Mouse (Mus musculus) heart, embryonic 14.5 days (tissue): ENCODE measurements around the gene Zcchc24. TPM values are rescaled to one million over a fixed set of nuclear protein-coding genes. Genes with fewer than 3 reads are reported as not detected.

Experiments
- ATAC-seq: fragments of 200-750 bp; cut with Nextera tagmentation; 2 replicates; pipeline ENCODE4 v1.8.0; 2017; ENCODE audit warnings: low read depth, moderate TSS enrichment; ENCODE audit not compliant: insufficient number of reproducible peaks, insufficient read depth, low FRiP score
- H3K27ac ChIP-seq, 2 experiments: fragments of 200-500 bp in 1 of 2; fragments of 300-500 bp in 1 of 2; sonication (generic) in 1 of 2; replicated peaks in 1 of 2; 2 replicates each; pipeline ENCODE4 v1.5.1; 2012 to 2014; ENCODE audit warnings: low read depth in 2 of 2, low read length in 2 of 2, control low read depth in 1 of 2, mild to moderate bottlenecking in 1 of 2, mixed read lengths in 1 of 2; ENCODE audit not compliant: control insufficient read depth in 1 of 2, insufficient read depth in 1 of 2
- H3K27me3 ChIP-seq: fragments of 300-500 bp; sonication (generic); 2 replicates; pipeline ENCODE4 v1.6.1; 2014; ENCODE audit warnings: mild to moderate bottlenecking, low read length, control low read depth; ENCODE audit not compliant: control insufficient read depth, insufficient read depth
- H3K36me3 ChIP-seq: fragments of 300-500 bp; sonication (generic); 2 replicates; pipeline ENCODE4 v1.6.1; 2014; ENCODE audit warnings: mild to moderate bottlenecking, control low read depth, low read length, mixed read lengths; ENCODE audit not compliant: control insufficient read depth, insufficient read depth
- H3K4me1 ChIP-seq, 2 experiments: fragments of 200-500 bp in 1 of 2; fragments of 300-500 bp in 1 of 2; sonication (generic) in 1 of 2; 2 replicates each; pipeline ENCODE4 v1.6.1; 2012 to 2014; ENCODE audit warnings: low read length in 2 of 2, control low read depth in 1 of 2, mixed read lengths in 1 of 2; ENCODE audit not compliant: control insufficient read depth in 2 of 2, insufficient read depth in 2 of 2
- H3K4me2 ChIP-seq: fragments of 300-500 bp; sonication (generic); 2 replicates; pipeline ENCODE4 v1.6.1; 2014; ENCODE audit warnings: mild to moderate bottlenecking, low read length
- H3K4me3 ChIP-seq, 2 experiments: fragments of 200-500 bp in 1 of 2; fragments of 300-500 bp in 1 of 2; sonication (generic) in 1 of 2; 2 replicates each; pipeline ENCODE4 v1.5.1; 2012 to 2014; ENCODE audit warnings: low read length in 2 of 2, mild to moderate bottlenecking in 2 of 2, control low read depth in 1 of 2, low read depth in 1 of 2, moderate library complexity in 1 of 2; ENCODE audit not compliant: control insufficient read depth in 1 of 2, insufficient read depth in 1 of 2
- H3K9ac ChIP-seq: fragments of 300-500 bp; sonication (generic); 2 replicates; pipeline ENCODE4 v1.6.1; 2014; ENCODE audit warnings: mild to moderate bottlenecking, low read length
- H3K9me3 ChIP-seq: fragments of 300-500 bp; sonication (generic); 2 replicates; pipeline ENCODE4 v1.6.1; 2016; ENCODE audit warnings: low read length, control low read depth; ENCODE audit not compliant: control insufficient read depth
- WGBS: fragments of 180-500 bp; shearing (Covaris S2); extraction: QIAGEN DNeasy Blood & Tissue Kit; methylation state at CpG from one replicate; pipeline ENCODE4 v1.1.7; 2014; 5-methylcytosine and 5-hydroxymethylcytosine counted together
- polyA plus RNA-seq: library from polyadenylated mRNA; unstranded; fragments of >200 nt; fragmentation: Nextera tagmentation; extraction: Ambion mirVana; gene quantifications from 2 replicates; pipeline ENCODE4 v1.2.1, GENCODE M21; 2014

Zcchc24 gene
- polyA plus RNA-seq, 1 experiment from 2014 or later, result 33.0 TPM

- Histone ChIP-seq H3K9me3 (no peaks in the 10 kb centered on the region), H3K9ac (no peak overlapping the region), H3K4me2 (no peak overlapping the region), H3K4me1 (peaks cover 0 to 7% of the 10 kb centered on the region in 2 experiments; a peak in 1 of 4 replicates), H3K4me3 (no peak overlapping the region), H3K27ac (no peak overlapping the region), H3K27me3 (0 out of 2 replicates have a peak, but pooled peaks cover 4% of the 10 kb centered on the region), H3K36me3 (no peaks in the 10 kb centered on the region)
- ATAC-seq, result no peak
Measured at GRCm38 (mm10) chr14:25802511-25802910, 33.7 kb upstream of the Zcchc24 start.

DNA sequence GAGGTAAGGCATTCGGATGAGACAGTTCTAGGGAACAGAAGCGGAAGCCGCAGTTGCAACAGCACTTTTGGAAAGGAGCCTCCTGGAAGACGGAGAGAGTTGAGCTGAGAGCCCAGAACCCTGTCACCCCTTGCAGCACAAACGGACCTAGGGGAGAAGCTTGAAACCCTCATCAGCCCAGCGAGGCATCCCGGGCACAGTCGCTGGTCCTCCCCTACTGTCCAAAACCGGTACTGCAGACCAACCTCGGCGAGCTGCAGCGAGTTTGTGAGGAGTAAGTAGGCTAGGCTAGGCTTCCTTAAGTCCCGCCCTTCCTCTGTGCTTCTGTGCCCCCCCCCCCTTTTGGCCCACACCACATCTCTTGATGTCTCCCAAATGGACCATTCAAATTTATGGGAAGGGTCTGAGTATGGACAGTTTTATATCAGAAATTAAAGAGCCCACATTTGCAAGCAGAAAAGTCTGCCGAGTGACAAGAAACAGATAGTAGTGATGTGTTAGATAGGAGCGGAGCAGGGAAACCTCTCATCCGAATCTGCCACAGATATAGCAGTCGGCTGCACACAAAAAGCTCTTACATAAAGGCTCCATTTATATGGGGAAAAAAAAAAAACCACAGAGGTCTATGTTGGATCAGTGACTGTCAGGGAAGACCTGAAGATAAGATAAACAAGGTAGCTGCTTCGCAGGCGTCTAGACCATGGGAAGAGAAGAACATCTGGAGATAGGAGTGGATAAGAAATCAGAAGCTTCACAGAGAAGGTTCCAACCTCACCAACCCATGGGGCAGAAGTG, 31.5 kb upstream of the Zcchc24 start:
- WGBS, result 11% methylated on average over 19 of the region's 19 CpGs
- H3K4me2 ChIP-seq, result peak overlapping the region; percentile 22; the same call in 1 of the 2 replicates
- peak; percentile 52; the same call in 1 of the 2 replicates for ATAC-seq
- 0 out of 2 replicates have a peak, but pooled peaks cover 4% of the 10 kb centered on the region for H3K27me3 ChIP-seq
- peaks cover 6 to 14% of the 10 kb centered on the region in 2 experiments for H3K4me1 ChIP-seq
- H3K36me3 ChIP-seq, result no peaks in the 10 kb centered on the region
- no peak overlapping the region for H3K9ac ChIP-seq
- no peak overlapping the region for H3K4me3 ChIP-seq
- no peak overlapping the region for H3K27ac ChIP-seq
- no peaks in the 10 kb centered on the region for H3K9me3 ChIP-seq

DNA sequence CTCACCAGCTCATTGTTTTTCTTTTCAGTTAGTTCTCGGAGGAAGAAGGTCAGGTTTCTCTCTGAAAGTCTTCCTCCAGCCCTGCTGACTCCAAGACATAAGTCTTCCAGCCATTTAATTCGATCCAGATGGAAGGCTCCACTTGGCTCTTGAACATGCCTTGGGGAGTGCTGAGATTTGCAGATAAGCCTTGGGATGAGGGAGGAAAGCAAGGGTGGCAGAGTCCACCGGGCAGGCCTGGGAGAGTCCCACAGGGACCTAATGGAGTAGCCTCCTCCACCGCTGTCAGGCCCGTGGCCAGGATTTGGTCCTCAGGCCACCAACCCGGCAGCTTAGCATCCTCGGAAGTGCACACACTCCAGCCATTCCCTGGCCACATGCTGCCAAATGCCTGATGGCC, 27.8 kb upstream of the Zcchc24 start:
- ATAC-seq, result no peak
- H3K4me2 ChIP-seq, result no peak overlapping the region
- peaks cover 8 to 9% of the 10 kb centered on the region in 2 experiments for H3K4me1 ChIP-seq
- no peaks in the 10 kb centered on the region for H3K36me3 ChIP-seq
- H3K9me3 ChIP-seq, result no peaks in the 10 kb centered on the region
- no peak overlapping the region for H3K4me3 ChIP-seq
- H3K9ac ChIP-seq, result no peak overlapping the region
- H3K27me3 ChIP-seq, result 0 out of 2 replicates have a peak, but pooled peaks cover 4% of the 10 kb centered on the region
- 71% methylated on average over 7 of the region's 7 CpGs for WGBS
- no peak overlapping the region for H3K27ac ChIP-seq

GRCm38 (mm10) chr14:25795561-25796174, 26.8 kb upstream of the Zcchc24 start:
- H3K4me3 ChIP-seq, result 0 out of 4 replicates have a peak overlapping the region, but pooled peaks of 1 of the 2 experiments have one; percentile 14
- WGBS, result 34% methylated on average over 10 of the region's 10 CpGs
- no peak for ATAC-seq
- 0 out of 2 replicates have a peak, but pooled peaks cover 4% of the 10 kb centered on the region for H3K27me3 ChIP-seq
- 0 out of 4 replicates have a peak overlapping the region, but pooled peaks of 1 of the 2 experiments have one; percentile 37 for H3K27ac ChIP-seq
- peaks cover 8 to 9% of the 10 kb centered on the region in 2 experiments for H3K4me1 ChIP-seq
- H3K36me3 ChIP-seq, result no peaks in the 10 kb centered on the region
- peak overlapping the region; percentile 45 for H3K4me2 ChIP-seq
- H3K9ac ChIP-seq, result peak overlapping the region; percentile 27; the same call in 1 of the 2 replicates
- no peaks in the 10 kb centered on the region for H3K9me3 ChIP-seq

GRCm38 (mm10) chr14:25795067-25795466, 26.2 kb upstream of the Zcchc24 start:
- H3K27ac ChIP-seq, result 0 out of 4 replicates have a peak overlapping the region, but pooled peaks of 1 of the 2 experiments have one; percentile 37
- no peak for ATAC-seq
- H3K4me1 ChIP-seq, result peaks cover 7 to 9% of the 10 kb centered on the region in 2 experiments
- no peaks in the 10 kb centered on the region for H3K36me3 ChIP-seq
- 0 out of 2 replicates have a peak overlapping the region, but pooled peaks have one; percentile 27 for H3K9ac ChIP-seq
- WGBS, result 76% methylated on average over 6 of the region's 6 CpGs
- H3K4me2 ChIP-seq, result peak overlapping the region; percentile 45
- H3K4me3 ChIP-seq, result no peak overlapping the region
- H3K9me3 ChIP-seq, result no peaks in the 10 kb centered on the region
- 0 out of 2 replicates have a peak, but pooled peaks cover 4% of the 10 kb centered on the region for H3K27me3 ChIP-seq

- no peak overlapping the region for H3K9ac ChIP-seq
- no peaks in the 10 kb centered on the region for H3K36me3 ChIP-seq
- peaks cover 6 to 9% of the 10 kb centered on the region in 2 experiments for H3K4me1 ChIP-seq
- H3K27ac ChIP-seq, result no peak overlapping the region
- H3K9me3 ChIP-seq, result no peaks in the 10 kb centered on the region
- 82% methylated on average over 2 of the region's 2 CpGs for WGBS
- H3K4me2 ChIP-seq, result no peak overlapping the region
- H3K4me3 ChIP-seq, result no peak overlapping the region
- no peaks in the 10 kb centered on the region for H3K27me3 ChIP-seq
- ATAC-seq, result no peak
Measured at GRCm38 (mm10) chr14:25794331-25794730, 25.5 kb upstream of the Zcchc24 start.

- no peak for ATAC-seq
- Histone ChIP-seq H3K36me3 (no peaks in the 10 kb centered on the region), H3K9ac (no peak overlapping the region), H3K4me1 (peaks cover 8 to 13% of the 10 kb centered on the region in 2 experiments), H3K4me2 (no peak overlapping the region), H3K4me3 (no peak overlapping the region), H3K27ac (no peak overlapping the region), H3K27me3 (no peaks in the 10 kb centered on the region), H3K9me3 (no peaks in the 10 kb centered on the region)
- 72% methylated on average over 6 of the region's 6 CpGs for WGBS
Measured at GRCm38 (mm10) chr14:25790768-25791302, 22.0 kb upstream of the Zcchc24 start.
